In the genomic region with DNA sequence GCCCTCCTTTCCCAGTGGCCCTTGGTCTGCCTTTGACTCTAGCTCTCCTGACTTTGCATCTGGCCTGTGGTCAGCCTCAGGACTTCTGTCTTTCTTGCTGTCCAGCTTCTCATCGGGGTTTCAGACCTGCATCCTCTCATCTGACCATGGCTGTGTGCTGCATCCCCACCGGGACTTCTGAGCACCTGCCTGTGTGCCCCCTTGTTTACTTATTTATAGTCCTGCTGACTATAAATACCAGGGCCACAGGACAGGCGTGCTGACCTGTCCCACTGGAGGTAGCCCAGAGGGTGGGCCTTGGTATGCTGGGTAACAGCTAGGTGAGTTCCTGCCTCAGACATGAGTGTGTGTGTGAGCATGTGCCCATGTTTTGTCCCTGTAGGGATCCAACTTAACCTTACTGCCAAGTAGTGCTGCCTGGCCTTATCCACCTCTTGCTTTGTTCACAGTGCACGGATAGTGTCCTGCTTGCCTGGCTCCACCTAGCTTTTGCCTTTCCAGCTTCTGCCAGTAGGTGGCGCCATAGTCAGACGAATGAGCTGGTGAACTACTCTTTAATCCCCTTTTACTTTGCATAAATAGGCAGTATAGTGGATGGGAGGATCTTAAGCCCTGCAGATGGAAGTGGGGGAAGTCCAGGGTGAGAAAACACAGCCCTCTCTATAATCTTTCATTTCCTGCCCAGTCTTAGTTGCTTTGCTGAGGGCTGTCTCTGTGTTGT, we compare ENCODE assay signal across 9 mouse cellular contexts. TPM values are rescaled to one million over a fixed set of nuclear protein-coding genes. Genes with fewer than 3 reads are reported as not detected.
A peak's percentile ranks its signal among the peaks of the same experiment; 100 is the strongest.
DNase-seq lines count a peak whose midpoint lies in the region; ATAC-seq lines count a peak whose summit lies in the region.
"Had no signal": no experiment of that assay in that cellular context is flagged by ENCODE, and none has a peak within 500 bp of the region (broad histone marks: within the 10 kb centered on the region; RNA-seq: fewer than 3 reads in every experiment).

No protein-coding gene starts in this region.

- no peaks in the 10 kb centered on the region for H3K9me3 ChIP-seq in hindbrain, embryonic 13.5 days

- no peak overlapping the region for H3K4me3 ChIP-seq in hindbrain, embryonic 13.5 days
- H3K4me3 ChIP-seq: myocyte had no signal

- no peak overlapping the region for H3K27ac ChIP-seq in hindbrain, embryonic 13.5 days

- DNase-seq in NIH3T3 (ENCODE audit: low read depth) = peak; percentile 93
- peak; percentile 95 for DNase-seq in cerebellum, adult 9-10 months
- DNase-seq in frontal cortex, adult 2 months (ENCODE audit: extremely low spot score in 1 of 2, low spot score in 1 of 2) = peak; percentile 84 to 99
- DNase-seq in layer of hippocampus, postnatal 10 days (ENCODE audit: low spot score in 2 of 2) = peak; percentile 98
- DNase-seq in lung, postnatal 14 days = peak; percentile 97
- peak; percentile 88 for DNase-seq in retina, adult 2 months (ENCODE audit: low read depth, low spot score)
- DNase-seq in thymus, postnatal 14 days = peak; percentile 88

- ATAC-seq in hindbrain, embryonic 13.5 days (ENCODE audit: low FRiP score) = peak; percentile 87

- no peak overlapping the region for H3K4me2 ChIP-seq in hindbrain, embryonic 13.5 days

- peaks cover 13% of the 10 kb centered on the region; the same call in 1 of the 2 replicates for H3K4me1 ChIP-seq in hindbrain, embryonic 13.5 days (replicated peaks)

- H3K36me3 ChIP-seq in hindbrain, embryonic 13.5 days = peaks cover 21% of the 10 kb centered on the region

- WGBS in hindbrain, embryonic 13.5 days = 36% methylated on average over 6 of the region's 6 CpGs

- peaks cover 62% of the 10 kb centered on the region for H3K27me3 ChIP-seq in hindbrain, embryonic 13.5 days

- peak overlapping the region; percentile 39; the same call in 1 of the 2 replicates for H3K9ac ChIP-seq in hindbrain, embryonic 13.5 days

RNA-seq across cellular contexts. Expression of a gene that starts 36.0 kb away (rescaled TPM):
- polyA plus RNA-seq in frontal cortex, adult 2 months (2012; rRNA removed) = 304 and 344 TPM in 2 replicates
- 269 and 299 TPM in 2 replicates for polyA plus RNA-seq in hindbrain, embryonic 13.5 days (2015; fragmentation: Nextera tagmentation; extraction: Ambion mirVana)
- 100 to 1,000 TPM; 426 to 431 TPM for total RNA-seq in layer of hippocampus, postnatal 10 days (2021)

RNA-seq across cellular contexts. Expression of a gene that starts 55.3 kb away (rescaled TPM):
- not detected in 2 replicates for polyA plus RNA-seq in frontal cortex, adult 2 months (2012; rRNA removed)
- 0.34 and 1.8 TPM in 2 replicates for polyA plus RNA-seq in hindbrain, embryonic 13.5 days (2015; fragmentation: Nextera tagmentation; extraction: Ambion mirVana)
- total RNA-seq in layer of hippocampus, postnatal 10 days (2021) = not detected
- polyA plus RNA-seq: myocyte had no signal
